Mouse (Mus musculus) liver, adult 2 months (tissue): ENCODE results near the gene Rgmb.

ENCODE experiments used
- CTCF ChIP-seq: fragments of 200-500 bp; IDR thresholded peaks from 2 replicates; pipeline ENCODE4 v1.5.1; 2011; ENCODE audit warnings: low read depth, low read length, control low read depth
- POLR2A ChIP-seq: fragments of 200-500 bp; IDR thresholded peaks from 2 replicates; pipeline ENCODE4 v1.6.1; 2011; ENCODE audit warnings: low read length, control low read depth; ENCODE audit not compliant: insufficient read depth; ENCODE audit errors: extremely low read depth

DNA sequence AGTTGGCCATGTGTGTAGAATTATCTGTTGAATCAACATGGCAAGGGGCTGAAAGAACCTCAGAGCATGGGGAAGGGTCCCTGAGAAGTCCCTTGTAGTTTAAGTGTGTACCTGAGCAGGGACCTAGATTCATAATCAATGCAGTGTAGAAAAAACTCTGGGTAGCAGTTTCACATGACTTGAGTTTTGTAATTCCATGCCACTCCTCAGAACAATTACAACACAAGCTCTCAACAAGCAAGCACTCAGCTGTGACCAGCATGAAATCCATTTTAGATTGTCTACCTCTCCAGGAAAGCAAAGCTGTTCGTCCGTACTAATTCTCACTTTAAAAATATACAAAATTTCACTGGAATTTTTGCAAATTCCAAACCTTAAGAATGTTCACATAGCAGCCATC, 20.9 kb downstream of the Rgmb start:
- TF ChIP-seq CTCF (no peak), POLR2A (no peak)
